Mouse (Mus musculus) hindbrain, embryonic 16.5 days (tissue): Measurements from ENCODE around the gene Tbc1d1. TPM values are rescaled to one million over a fixed set of nuclear protein-coding genes. Genes with fewer than 3 reads are reported as not detected.
A peak's percentile ranks its signal among the peaks of the same experiment; 100 is the strongest.

ENCODE experiments used
- ATAC-seq: fragments of 200-750 bp; cut with Nextera tagmentation; 2 replicates; pipeline ENCODE4 v1.8.0; 2017; ENCODE audit warnings: moderate TSS enrichment, moderate library complexity
- H3K27ac ChIP-seq: fragments of 300-500 bp; sonication (generic); 2 replicates; pipeline ENCODE4 v1.5.1; 2014; ENCODE audit warnings: low read depth, mild to moderate bottlenecking, control low read depth, low read length, moderate library complexity
- H3K27me3 ChIP-seq: fragments of 300-500 bp; sonication (generic); replicated peaks from 2 replicates; pipeline ENCODE4 v1.6.1; 2014; ENCODE audit warnings: low read length; ENCODE audit not compliant: control insufficient read depth, insufficient read depth
- H3K36me3 ChIP-seq: fragments of 300-500 bp; sonication (generic); 2 replicates; pipeline ENCODE4 v1.6.1; 2014; ENCODE audit warnings: mild to moderate bottlenecking, low read length, moderate library complexity, mixed read lengths; ENCODE audit not compliant: control insufficient read depth, insufficient read depth
- H3K4me1 ChIP-seq: fragments of 300-500 bp; sonication (generic); 2 replicates; pipeline ENCODE4 v1.6.1; 2014; ENCODE audit warnings: low read depth, low read length; ENCODE audit not compliant: control insufficient read depth, insufficient read depth
- H3K4me2 ChIP-seq: fragments of 300-500 bp; sonication (generic); 2 replicates; pipeline ENCODE4 v1.6.1; 2014; ENCODE audit warnings: mild to moderate bottlenecking, low read length, control low read depth, moderate library complexity
- H3K4me3 ChIP-seq: fragments of 300-500 bp; sonication (generic); 2 replicates; pipeline ENCODE4 v1.5.1; 2014; ENCODE audit warnings: mild to moderate bottlenecking, low read length, control low read depth, moderate library complexity
- H3K9ac ChIP-seq: fragments of 300-500 bp; sonication (generic); 2 replicates; pipeline ENCODE4 v1.6.1; 2014; ENCODE audit warnings: low read depth, mild to moderate bottlenecking, control low read depth, low read length, moderate library complexity
- H3K9me3 ChIP-seq: fragments of 300-500 bp; sonication (generic); 2 replicates; pipeline ENCODE4 v1.6.1; 2014; ENCODE audit warnings: mild to moderate bottlenecking, low read length, moderate library complexity; ENCODE audit not compliant: control insufficient read depth
- WGBS: fragments of 180-500 bp; shearing (Covaris S2); extraction: QIAGEN DNeasy Blood & Tissue Kit; methylation state at CpG from one replicate; pipeline ENCODE4 v1.1.7; 2014; 5-methylcytosine and 5-hydroxymethylcytosine counted together
- polyA plus RNA-seq: library from polyadenylated mRNA; unstranded; fragments of >200 nt; fragmentation: Nextera tagmentation; extraction: Ambion mirVana; gene quantifications from 2 replicates; pipeline ENCODE4 v1.2.1, GENCODE M21; 2015

Gene Tbc1d1
- polyA plus RNA-seq, 1 experiment from 2014 or later, result 10.9 TPM

- Histone ChIP-seq H3K4me1 (no peaks in the 10 kb centered on the region), H3K9me3 (no peaks in the 10 kb centered on the region), H3K4me2 (no peak overlapping the region), H3K27me3 (no peaks in the 10 kb centered on the region), H3K9ac (no peak overlapping the region), H3K4me3 (no peak overlapping the region), H3K36me3 (0 out of 2 replicates have a peak, but pooled peaks cover 4% of the 10 kb centered on the region), H3K27ac (no peak overlapping the region)
- 92% methylated on average over 7 of the region's 7 CpGs for WGBS
- no peak for ATAC-seq
Observed at GRCm38 (mm10) chr5:64281674-64282073, 125.6 kb downstream of the Tbc1d1 start.

GRCm38 (mm10) chr5:64282594-64282993 lies 126.5 kb downstream of the Tbc1d1 start:
- H3K9ac ChIP-seq, result no peak overlapping the region
- no peak overlapping the region for H3K4me3 ChIP-seq
- no peak for ATAC-seq
- H3K4me1 ChIP-seq, result no peaks in the 10 kb centered on the region
- H3K27me3 ChIP-seq, result no peaks in the 10 kb centered on the region
- no peak overlapping the region for H3K27ac ChIP-seq
- 0 out of 2 replicates have a peak, but pooled peaks cover 4% of the 10 kb centered on the region for H3K36me3 ChIP-seq
- H3K4me2 ChIP-seq, result no peak overlapping the region
- H3K9me3 ChIP-seq, result no peaks in the 10 kb centered on the region
- WGBS, result 78% methylated on average over 4 of the region's 4 CpGs

GRCm38 (mm10) chr5:64285289-64285688 lies 129.2 kb downstream of the Tbc1d1 start:
- no peaks in the 10 kb centered on the region for H3K27me3 ChIP-seq
- ATAC-seq, result no peak
- no peak overlapping the region for H3K9ac ChIP-seq
- H3K36me3 ChIP-seq, result 0 out of 2 replicates have a peak, but pooled peaks cover 4% of the 10 kb centered on the region
- H3K4me2 ChIP-seq, result no peak overlapping the region
- 87% methylated on average over 4 of the region's 4 CpGs for WGBS
- no peaks in the 10 kb centered on the region for H3K9me3 ChIP-seq
- H3K4me3 ChIP-seq, result no peak overlapping the region
- no peak overlapping the region for H3K27ac ChIP-seq
- H3K4me1 ChIP-seq, result no peaks in the 10 kb centered on the region; the same call in 1 of the 2 replicates

GRCm38 (mm10) chr5:64285851-64286250 lies 129.7 kb downstream of the Tbc1d1 start:
- 94% methylated on average over 13 of the region's 13 CpGs for WGBS
- Histone ChIP-seq H3K4me1 (no peaks in the 10 kb centered on the region; the same call in 1 of the 2 replicates), H3K9me3 (no peaks in the 10 kb centered on the region), H3K27ac (no peak overlapping the region), H3K9ac (no peak overlapping the region), H3K36me3 (0 out of 2 replicates have a peak, but pooled peaks cover 4% of the 10 kb centered on the region), H3K4me2 (no peak overlapping the region), H3K4me3 (no peak overlapping the region), H3K27me3 (no peaks in the 10 kb centered on the region)
- no peak for ATAC-seq

- 81% methylated on average over 8 of the region's 8 CpGs for WGBS
- H3K4me1 ChIP-seq, result no peaks in the 10 kb centered on the region; the same call in 1 of the 2 replicates
- no peak overlapping the region for H3K27ac ChIP-seq
- H3K4me3 ChIP-seq, result no peak overlapping the region
- H3K9ac ChIP-seq, result no peak overlapping the region
- H3K4me2 ChIP-seq, result no peak overlapping the region
- H3K36me3 ChIP-seq, result no peaks in the 10 kb centered on the region
- no peaks in the 10 kb centered on the region for H3K27me3 ChIP-seq
- ATAC-seq, result no peak
- no peaks in the 10 kb centered on the region for H3K9me3 ChIP-seq
Observed at GRCm38 (mm10) chr5:64287287-64287686, 131.2 kb downstream of the Tbc1d1 start.

GRCm38 (mm10) chr5:64288031-64288928 lies 132.2 kb downstream of the Tbc1d1 start:
- H3K9me3 ChIP-seq, result no peaks in the 10 kb centered on the region
- no peaks in the 10 kb centered on the region for H3K36me3 ChIP-seq
- no peak overlapping the region for H3K9ac ChIP-seq
- H3K4me1 ChIP-seq, result no peaks in the 10 kb centered on the region; the same call in 1 of the 2 replicates
- no peak overlapping the region for H3K27ac ChIP-seq
- no peak overlapping the region for H3K4me3 ChIP-seq
- no peak overlapping the region for H3K4me2 ChIP-seq
- ATAC-seq, result no peak
- H3K27me3 ChIP-seq, result no peaks in the 10 kb centered on the region
- WGBS, result 90% methylated on average over 14 of the region's 14 CpGs

- 63% methylated on average over 5 of the region's 5 CpGs for WGBS
- Histone ChIP-seq H3K4me1 (no peaks in the 10 kb centered on the region; the same call in 1 of the 2 replicates), H3K4me3 (no peak overlapping the region), H3K9ac (no peak overlapping the region), H3K9me3 (no peaks in the 10 kb centered on the region), H3K27ac (no peak overlapping the region), H3K27me3 (no peaks in the 10 kb centered on the region), H3K36me3 (no peaks in the 10 kb centered on the region), H3K4me2 (no peak overlapping the region)
- peak; percentile 85 for ATAC-seq
Observed at GRCm38 (mm10) chr5:64289202-64290060, 133.3 kb downstream of the Tbc1d1 start.

GRCm38 (mm10) chr5:64290061-64290345 lies 133.9 kb downstream of the Tbc1d1 start:
- WGBS, result 69% methylated on average over 4 of the region's 4 CpGs
- no peak for ATAC-seq
- no peaks in the 10 kb centered on the region for H3K36me3 ChIP-seq
- no peaks in the 10 kb centered on the region for H3K9me3 ChIP-seq
- H3K9ac ChIP-seq, result no peak overlapping the region
- no peaks in the 10 kb centered on the region for H3K27me3 ChIP-seq
- H3K27ac ChIP-seq, result no peak overlapping the region
- no peak overlapping the region for H3K4me3 ChIP-seq
- no peak overlapping the region for H3K4me2 ChIP-seq
- no peaks in the 10 kb centered on the region; the same call in 1 of the 2 replicates for H3K4me1 ChIP-seq

GRCm38 (mm10) chr5:64291657-64292056 lies 135.6 kb downstream of the Tbc1d1 start:
- H3K4me1 ChIP-seq, result no peaks in the 10 kb centered on the region; the same call in 1 of the 2 replicates
- H3K36me3 ChIP-seq, result no peaks in the 10 kb centered on the region
- H3K27me3 ChIP-seq, result no peaks in the 10 kb centered on the region
- no peak for ATAC-seq
- no peaks in the 10 kb centered on the region for H3K9me3 ChIP-seq
- no peak overlapping the region for H3K27ac ChIP-seq
- WGBS, result 71% methylated on average over 5 of the region's 5 CpGs
- H3K4me3 ChIP-seq, result no peak overlapping the region
- H3K4me2 ChIP-seq, result no peak overlapping the region
- no peak overlapping the region for H3K9ac ChIP-seq
